Mouse (Mus musculus) layer of hippocampus, adult 2 months (tissue): ENCODE results near the gene Cdc25b. TPM values are rescaled to one million over a fixed set of nuclear protein-coding genes. Genes with fewer than 3 reads are reported as not detected.

Experiments
- DNase-seq, 2 experiments: peaks; one replicate each; pipeline ENCODE4 v3.0.0; 2022; ENCODE audit warnings: low spot score in 2 of 2
- H3K27ac ChIP-seq: fragments of 200-600 bp; 2 replicates; pipeline ENCODE4 v1.8.1; 2022
- H3K4me3 ChIP-seq: fragments of 200-600 bp; 2 replicates; pipeline ENCODE4 v1.8.1; 2022; ENCODE audit warnings: mild to moderate bottlenecking
- CTCF ChIP-seq: fragments of 200-600 bp; conservative IDR thresholded peaks from 2 replicates; pipeline ENCODE4 v1.8.1; 2022; ENCODE audit warnings: antibody characterized with exemption, mild to moderate bottlenecking, moderate library complexity
- total RNA-seq, 2 experiments: library from RNA; stranded (reverse); gene quantifications; 2 replicates each; pipeline ENCODE4 v1.2.3; 2021

Cdc25b gene
- total RNA-seq, 2 experiments from 2014 or later = 23.4 to 25.5 TPM

GRCm38 (mm10) chr2:131186343-131186742 lies 406 bp upstream of the Cdc25b start:
- peak overlapping the region; percentile 86 for H3K27ac ChIP-seq
- TF ChIP-seq CTCF = no peak
- DNase-seq = no peak
- H3K4me3 ChIP-seq = peak overlapping the region; percentile 63

GRCm38 (mm10) chr2:131187602-131187922 lies 813 bp downstream of the Cdc25b start:
- H3K27ac ChIP-seq = peak overlapping the region; percentile 86
- peak overlapping the region; percentile 63 for H3K4me3 ChIP-seq
- no peak for DNase-seq
- no peak for TF ChIP-seq CTCF

DNA sequence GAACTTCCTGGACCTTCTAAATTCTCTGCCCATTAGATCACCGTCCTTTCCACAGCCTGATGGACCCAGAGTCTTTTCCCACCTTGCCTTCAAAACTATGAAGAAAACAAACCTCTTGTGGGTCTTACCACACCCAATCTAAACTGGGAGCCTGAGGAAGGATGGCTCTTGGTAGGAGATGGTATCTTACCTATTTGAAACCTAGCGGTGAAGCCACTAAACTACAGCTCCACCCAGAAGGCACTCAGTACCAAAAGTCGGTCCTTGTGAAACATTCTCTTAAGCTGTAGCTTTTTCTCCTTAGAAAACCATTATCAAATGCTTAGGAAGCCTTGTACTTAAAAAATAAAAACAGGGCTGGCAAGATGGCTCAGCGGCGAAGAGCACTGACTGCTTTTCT lies 1.6 kb downstream of the Cdc25b start:
- DNase-seq = no peak
- H3K4me3 ChIP-seq = no peak overlapping the region
- no peak for TF ChIP-seq CTCF
- H3K27ac ChIP-seq = no peak overlapping the region

- DNase-seq = no peak
- no peak for TF ChIP-seq CTCF
- Histone ChIP-seq H3K27ac (peak overlapping the region; percentile 10; the same call in 1 of the 2 replicates), H3K4me3 (no peak overlapping the region)
These were observed 3.0 kb downstream of the Cdc25b start for GRCm38 (mm10) chr2:131189521-131190309.

GRCm38 (mm10) chr2:131190344-131191004 lies 3.7 kb downstream of the Cdc25b start:
- DNase-seq = no peak
- H3K27ac ChIP-seq = no peak overlapping the region

GRCm38 (mm10) chr2:131191005-131191390 lies 4.2 kb downstream of the Cdc25b start:
- no peak for TF ChIP-seq CTCF
- no peak for DNase-seq
- H3K4me3 ChIP-seq = no peak overlapping the region
- H3K27ac ChIP-seq = no peak overlapping the region

More at GRCm38 (mm10) chr2:131190344-131191004, 3.7 kb downstream of the Cdc25b start:
- no peak for TF ChIP-seq CTCF
- no peak overlapping the region for H3K4me3 ChIP-seq

DNA sequence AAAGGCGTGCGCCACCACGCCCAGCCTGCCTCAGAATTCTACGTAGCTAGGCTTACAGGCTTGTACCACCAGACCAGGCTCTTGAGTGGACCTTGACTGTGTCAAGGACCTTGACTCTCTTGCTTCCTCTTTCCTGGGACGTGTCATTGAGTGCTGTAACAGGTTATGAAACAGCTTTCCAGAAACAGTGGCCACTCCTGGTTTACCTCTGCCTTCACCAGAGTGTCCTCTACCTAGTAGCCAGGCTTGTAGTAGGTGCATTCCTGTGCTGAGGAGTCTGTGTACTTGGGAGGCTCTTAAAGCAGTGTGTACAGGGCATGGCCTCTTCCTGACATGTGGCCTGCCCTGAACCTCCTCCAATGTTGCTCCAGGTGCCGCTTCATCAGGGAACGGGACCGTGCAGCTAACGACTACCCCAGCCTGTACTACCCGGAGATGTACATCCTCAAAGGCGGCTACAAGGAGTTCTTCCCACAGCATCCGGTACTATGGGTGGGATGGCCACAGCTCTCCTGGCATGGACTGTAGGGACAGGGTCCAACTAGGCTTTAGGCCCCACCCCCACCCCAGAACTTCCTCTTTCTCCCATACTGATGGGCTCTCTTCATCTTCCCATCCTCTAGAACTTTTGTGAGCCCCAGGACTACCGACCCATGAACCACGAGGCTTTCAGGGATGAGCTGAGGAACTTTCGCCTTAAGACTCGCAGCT lies 10.0 kb downstream of the Cdc25b start:
- DNase-seq = no peak
- Histone ChIP-seq H3K27ac (no peak overlapping the region), H3K4me3 (no peak overlapping the region)
- no peak for TF ChIP-seq CTCF

GRCm38 (mm10) chr2:131200710-131201109 lies 14.0 kb downstream of the Cdc25b start:
- no peak for TF ChIP-seq CTCF
- no peak overlapping the region for H3K27ac ChIP-seq
- no peak overlapping the region for H3K4me3 ChIP-seq
- no peak for DNase-seq

- no peak for TF ChIP-seq CTCF
These were observed 14.5 kb downstream of the Cdc25b start for GRCm38 (mm10) chr2:131201262-131201661.

DNA sequence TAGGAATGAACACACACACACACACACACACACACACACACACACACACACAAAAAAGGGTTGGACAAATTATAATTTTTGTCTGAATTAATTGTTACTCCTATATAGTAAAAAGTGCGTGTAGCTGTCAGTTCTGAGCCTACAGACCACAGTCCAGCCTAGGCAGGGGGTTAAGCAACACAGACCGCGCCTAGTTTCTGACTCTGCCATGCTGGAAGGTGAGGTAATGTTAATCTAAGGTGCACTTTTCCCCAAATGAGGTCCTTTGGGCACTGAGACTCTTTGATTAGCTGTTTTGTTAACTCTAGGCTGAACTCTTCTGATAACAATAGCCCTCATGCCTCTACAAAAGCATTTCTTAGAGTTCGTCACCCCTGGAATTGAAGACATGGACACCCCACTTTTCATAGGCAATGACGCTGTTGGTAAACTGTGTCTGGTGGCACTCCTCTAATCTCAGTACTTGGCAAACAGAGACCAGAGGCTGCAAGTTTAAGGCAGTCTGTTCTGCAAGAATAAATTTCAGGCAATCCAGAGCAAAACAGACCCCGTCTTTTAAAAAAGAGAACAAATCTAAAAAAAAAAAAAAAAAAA lies 17.2 kb downstream of the Cdc25b start:
- no peak for DNase-seq
- no peak overlapping the region for H3K4me3 ChIP-seq
- H3K27ac ChIP-seq = peak overlapping the region; percentile 90
- TF ChIP-seq CTCF = no peak

More at GRCm38 (mm10) chr2:131201262-131201661, 14.5 kb downstream of the Cdc25b start:
- DNase-seq = no peak
- no peak overlapping the region for H3K27ac ChIP-seq
- H3K4me3 ChIP-seq = no peak overlapping the region

DNA sequence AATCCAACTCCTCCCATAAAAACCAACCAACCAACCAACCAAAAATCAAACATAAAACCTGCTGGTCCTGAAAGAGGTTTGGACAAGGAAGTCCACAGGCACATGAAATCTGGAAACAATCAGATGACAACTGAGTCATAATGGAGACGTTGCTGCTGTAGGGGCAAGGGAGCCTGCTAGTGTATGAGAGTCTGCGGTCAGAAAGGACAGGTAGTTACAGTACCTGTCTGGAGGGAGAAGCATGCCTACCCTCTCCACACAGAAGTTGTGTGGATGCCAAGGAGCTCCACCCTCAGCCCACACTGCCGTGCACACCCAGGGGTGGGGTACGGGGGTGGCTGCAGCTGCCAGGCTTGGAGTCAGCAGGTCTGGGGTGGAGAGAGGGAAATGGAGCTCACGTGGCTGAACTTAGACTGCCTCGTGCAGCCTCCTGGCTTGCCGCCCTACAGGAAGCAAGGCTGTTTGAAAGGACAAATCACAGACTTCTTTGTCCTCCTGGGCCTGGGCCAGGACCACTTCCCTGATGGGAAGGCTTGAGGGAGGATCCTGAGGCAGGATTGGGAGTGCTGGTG lies 17.7 kb downstream of the Cdc25b start:
- no peak for TF ChIP-seq CTCF
- H3K4me3 ChIP-seq = no peak overlapping the region
- peak; percentile 81 to 86 for DNase-seq
- peak overlapping the region; percentile 90 for H3K27ac ChIP-seq

DNA sequence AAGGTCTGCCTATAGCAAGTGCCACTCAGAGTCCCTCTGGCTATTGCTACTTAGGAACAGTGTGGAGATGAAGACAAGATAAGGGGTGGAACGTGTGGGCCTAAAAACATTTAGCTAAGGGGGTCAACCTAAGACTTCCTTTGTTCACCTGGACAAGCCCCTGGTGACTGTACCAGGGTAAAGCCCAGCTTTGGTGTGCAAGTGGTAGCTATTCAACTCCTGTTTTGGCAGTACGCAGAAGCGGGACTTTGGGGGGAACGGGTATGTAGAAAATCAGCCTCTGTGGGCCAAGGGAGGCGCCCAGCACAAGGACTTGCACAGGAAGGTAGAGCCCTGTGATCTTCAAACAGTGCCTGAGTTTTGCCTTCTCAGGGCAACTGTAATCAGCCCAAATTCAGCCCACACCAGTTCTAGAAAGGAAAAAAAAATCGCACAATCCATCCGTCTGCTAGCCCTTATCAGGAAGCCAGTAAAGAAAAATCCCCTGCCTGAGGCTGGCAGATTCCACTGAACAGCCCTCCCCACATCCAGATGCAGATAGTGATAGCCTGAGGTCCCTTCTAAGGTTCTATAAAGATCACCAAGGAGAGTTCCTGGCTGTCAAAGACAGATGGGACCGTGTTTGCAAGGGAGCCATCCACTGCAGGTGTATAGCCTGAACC lies 18.9 kb downstream of the Cdc25b start:
- H3K27ac ChIP-seq = peak overlapping the region; percentile 90
- no peak for DNase-seq
- TF ChIP-seq CTCF = no peak
- no peak overlapping the region for H3K4me3 ChIP-seq
